Mouse (Mus musculus) neural tube, embryonic 14.5 days (tissue): ENCODE measurements at regions not wholly inside any gene's neighbourhood (a gene's known extent, or its start where the extent isn't known, plus 50 kb on each side); places are given as distances from the start of the nearest gene placed in this dataset.

Experiments
- ATAC-seq: fragments of 200-750 bp; cut with Nextera tagmentation; 2 replicates; pipeline ENCODE4 v1.8.0; 2017; ENCODE audit warnings: low read depth, mild to moderate bottlenecking, moderate TSS enrichment, moderate library complexity
- H3K27ac ChIP-seq: fragments of 300-500 bp; sonication (generic); 2 replicates; pipeline ENCODE4 v1.5.1; 2014; ENCODE audit warnings: low read depth, mild to moderate bottlenecking, control low read depth, low read length, moderate library complexity, mixed read lengths
- H3K27me3 ChIP-seq: fragments of 300-500 bp; sonication (generic); 2 replicates; pipeline ENCODE4 v1.6.1; 2014; ENCODE audit warnings: low read length; ENCODE audit not compliant: control insufficient read depth, insufficient read depth
- H3K36me3 ChIP-seq: fragments of 300-500 bp; sonication (generic); 2 replicates; pipeline ENCODE4 v1.6.1; 2014; ENCODE audit warnings: low read length, mixed read lengths; ENCODE audit not compliant: control insufficient read depth, insufficient read depth
- H3K4me1 ChIP-seq: fragments of 300-500 bp; sonication (generic); 2 replicates; pipeline ENCODE4 v1.6.1; 2014; ENCODE audit warnings: low read length; ENCODE audit not compliant: control insufficient read depth, insufficient read depth
- H3K4me2 ChIP-seq: fragments of 300-500 bp; sonication (generic); 2 replicates; pipeline ENCODE4 v1.6.1; 2014; ENCODE audit warnings: mild to moderate bottlenecking, low read depth, low read length, control low read depth
- H3K4me3 ChIP-seq: fragments of 300-500 bp; sonication (generic); 2 replicates; pipeline ENCODE4 v1.5.1; 2014; ENCODE audit warnings: low read depth, low read length, control low read depth, mixed read lengths
- H3K9ac ChIP-seq: fragments of 300-500 bp; sonication (generic); replicated peaks from 2 replicates; pipeline ENCODE4 v1.6.1; 2014; ENCODE audit warnings: low read depth, mild to moderate bottlenecking, control low read depth, low read length, mixed read lengths
- H3K9me3 ChIP-seq: fragments of 300-500 bp; sonication (generic); 2 replicates; pipeline ENCODE4 v1.6.1; 2016; ENCODE audit warnings: low read length; ENCODE audit not compliant: control insufficient read depth
- WGBS: fragments of 180-500 bp; shearing (Covaris S2); extraction: QIAGEN DNeasy Blood & Tissue Kit; methylation state at CpG from one replicate; pipeline ENCODE4 v1.1.7; 2014; 5-methylcytosine and 5-hydroxymethylcytosine counted together

DNA sequence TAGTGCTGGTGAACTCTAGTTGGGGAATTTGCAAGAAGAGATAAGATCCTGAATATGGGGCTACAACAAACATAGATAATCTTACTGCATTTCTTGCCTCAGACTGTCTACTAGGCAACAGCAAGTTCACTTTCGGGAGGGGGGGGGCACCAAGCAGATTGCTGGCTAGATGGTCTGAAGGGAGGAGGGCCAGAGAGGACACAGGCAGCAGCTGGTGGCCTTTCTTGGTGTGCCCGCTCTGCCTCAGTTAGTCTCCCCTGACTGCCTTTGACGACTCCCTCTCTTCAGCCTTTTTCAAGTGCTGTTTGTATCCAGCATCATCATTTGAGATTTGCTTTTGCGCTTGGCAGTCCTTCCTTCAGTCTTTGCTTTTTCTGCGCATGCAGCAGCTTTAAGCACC is 242.2 kb downstream of the 1500009L16Rik start:
- Histone ChIP-seq H3K4me3 (no peak overlapping the region), H3K27me3 (no peaks in the 10 kb centered on the region), H3K36me3 (no peaks in the 10 kb centered on the region), H3K9ac (no peak overlapping the region), H3K4me1 (peaks cover 9% of the 10 kb centered on the region), H3K4me2 (no peak overlapping the region), H3K27ac (peak overlapping the region; percentile 55; the same call in 1 of the 2 replicates), H3K9me3 (no peaks in the 10 kb centered on the region)
- 28% methylated on average over 5 of the region's 5 CpGs for WGBS
- peak; percentile 28; the same call in 1 of the 2 replicates for ATAC-seq

DNA sequence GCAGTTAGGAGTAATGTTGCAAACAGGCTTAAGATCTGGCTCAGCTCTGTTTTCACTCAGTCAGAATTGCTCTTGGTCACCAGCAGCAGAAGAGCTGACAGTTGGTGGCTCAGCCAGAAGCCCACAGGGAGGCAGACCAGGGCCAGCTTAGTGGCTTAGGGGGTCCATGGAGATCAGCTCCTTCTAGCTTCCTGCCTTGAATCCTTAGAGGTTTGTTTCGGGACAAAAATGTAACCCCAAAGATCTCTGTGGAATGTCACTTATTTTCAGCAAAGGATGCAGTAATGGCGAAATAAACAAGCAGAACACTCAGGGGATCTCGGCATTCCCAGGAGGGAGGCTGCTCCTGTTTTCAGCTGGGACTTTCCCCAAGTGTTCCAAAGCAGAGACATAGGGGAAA is 247.8 kb downstream of the 1500009L16Rik start:
- Histone ChIP-seq H3K9ac (no peak overlapping the region), H3K4me3 (no peak overlapping the region), H3K36me3 (no peaks in the 10 kb centered on the region), H3K27ac (no peak overlapping the region), H3K27me3 (no peaks in the 10 kb centered on the region), H3K4me1 (no peaks in the 10 kb centered on the region), H3K4me2 (no peak overlapping the region), H3K9me3 (no peaks in the 10 kb centered on the region)
- WGBS: 83% methylated on average over 3 of the region's 3 CpGs
- ATAC-seq: no peak

DNA sequence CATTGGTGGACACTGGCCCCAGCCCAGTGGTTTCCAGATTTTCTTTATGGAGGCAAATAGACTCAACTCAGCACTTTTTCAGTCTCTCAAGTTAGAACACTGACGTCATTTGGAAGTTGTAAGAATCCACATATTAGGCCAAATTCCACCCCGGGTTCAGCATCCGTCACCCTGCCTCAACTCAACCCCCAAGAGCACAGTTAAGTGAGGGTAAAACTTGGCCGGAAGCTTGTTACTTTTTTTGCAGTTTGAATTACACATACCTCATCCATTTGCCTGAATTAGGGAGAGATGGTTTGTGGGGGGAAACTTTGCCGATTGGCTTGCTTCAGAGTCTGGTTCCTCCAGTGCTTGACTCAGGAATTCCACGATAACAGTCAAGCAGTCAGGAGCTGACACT is 251.9 kb downstream of the 1500009L16Rik start:
- no peak overlapping the region for H3K4me2 ChIP-seq
- no peaks in the 10 kb centered on the region for H3K27me3 ChIP-seq
- H3K4me3 ChIP-seq: no peak overlapping the region
- ATAC-seq: no peak
- no peak overlapping the region for H3K9ac ChIP-seq
- H3K9me3 ChIP-seq: no peaks in the 10 kb centered on the region
- no peak overlapping the region for H3K27ac ChIP-seq
- no peaks in the 10 kb centered on the region for H3K4me1 ChIP-seq
- H3K36me3 ChIP-seq: no peaks in the 10 kb centered on the region
- 93% methylated on average over 6 of the region's 6 CpGs for WGBS

DNA sequence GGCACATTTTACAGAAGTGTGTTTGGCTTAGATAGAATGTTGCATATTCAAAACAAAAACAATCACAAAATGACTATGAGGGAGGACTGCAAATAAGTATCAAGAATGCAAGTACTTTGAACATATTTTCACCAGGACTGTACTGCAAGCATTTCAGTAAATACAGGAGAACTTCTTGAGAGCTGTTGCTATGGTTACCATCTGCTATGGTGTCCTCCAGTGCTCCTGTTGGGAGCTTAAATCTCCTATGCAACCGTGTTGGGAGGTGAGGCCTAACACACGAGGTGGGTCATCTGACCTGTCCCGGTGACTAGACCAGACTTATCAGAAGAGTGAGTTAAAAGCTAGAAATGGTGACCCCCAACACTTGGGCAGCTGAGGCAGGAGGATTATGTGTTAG is 253.9 kb downstream of the 1500009L16Rik start:
- Histone ChIP-seq H3K4me2 (no peak overlapping the region), H3K9me3 (no peaks in the 10 kb centered on the region), H3K4me3 (no peak overlapping the region), H3K36me3 (no peaks in the 10 kb centered on the region), H3K4me1 (no peaks in the 10 kb centered on the region), H3K9ac (no peak overlapping the region), H3K27ac (no peak overlapping the region), H3K27me3 (no peaks in the 10 kb centered on the region)
- ATAC-seq: no peak
- 42% methylated on average over 3 of the region's 3 CpGs for WGBS

DNA sequence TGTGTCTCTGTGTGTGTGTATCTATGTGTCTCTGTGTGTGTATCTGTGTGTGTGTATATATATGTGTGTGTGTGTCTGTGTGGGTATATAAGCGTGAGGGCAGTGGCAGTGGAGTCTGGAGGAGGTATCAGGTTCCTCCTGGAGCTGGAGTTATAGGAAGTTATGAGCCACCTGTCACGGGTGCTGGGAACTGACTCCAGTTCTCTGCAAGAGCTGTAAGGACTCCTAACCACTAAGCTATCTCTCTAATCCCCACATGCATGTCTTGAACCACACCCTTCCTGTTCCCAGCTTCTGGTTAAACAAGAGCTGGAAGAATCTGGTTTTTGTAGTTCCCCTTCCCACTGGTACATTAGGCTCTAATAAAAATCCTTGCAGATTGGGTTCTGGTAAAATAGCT is 257.3 kb downstream of the 1500009L16Rik start:
- WGBS: 97% methylated on average over 2 of the region's 2 CpGs
- Histone ChIP-seq H3K27me3 (no peaks in the 10 kb centered on the region), H3K27ac (no peak overlapping the region), H3K4me1 (no peaks in the 10 kb centered on the region), H3K4me3 (no peak overlapping the region), H3K36me3 (no peaks in the 10 kb centered on the region), H3K9me3 (no peaks in the 10 kb centered on the region), H3K9ac (no peak overlapping the region), H3K4me2 (no peak overlapping the region)
- no peak for ATAC-seq

DNA sequence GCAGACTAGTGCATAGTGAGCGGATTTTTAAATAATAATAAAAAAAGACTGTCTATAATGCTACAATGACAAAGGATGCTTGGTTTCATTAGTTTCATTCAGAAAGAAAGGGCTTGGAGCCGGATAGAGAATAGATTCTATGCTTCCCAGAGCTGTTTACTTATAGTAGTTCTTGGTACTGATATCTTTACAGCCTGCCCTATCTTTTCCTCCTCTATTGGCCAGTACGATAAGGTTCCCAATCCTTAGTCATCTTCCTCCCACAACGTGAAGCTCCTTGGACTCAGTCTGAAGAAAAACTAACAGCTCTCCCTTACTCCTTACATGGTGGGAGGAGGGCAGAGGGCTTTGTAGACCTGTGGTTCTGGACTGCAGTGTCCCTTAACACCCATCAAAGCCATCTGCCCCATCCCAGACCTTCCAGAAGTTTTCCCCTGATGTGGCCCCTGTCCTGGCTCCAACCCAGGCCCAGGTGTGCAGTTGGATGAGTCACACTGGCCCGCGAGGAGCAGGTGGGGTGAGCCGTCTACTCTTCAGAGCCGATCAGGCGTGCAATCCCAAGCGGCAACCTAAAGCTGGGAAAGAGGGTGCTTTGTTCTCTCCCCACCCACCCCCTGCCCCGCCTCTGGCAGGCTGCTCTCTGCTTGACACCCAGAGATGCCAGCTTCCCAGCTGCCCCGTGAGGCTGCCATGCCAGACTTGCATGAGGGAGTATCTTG is 262.2 kb downstream of the 1500009L16Rik start:
- no peaks in the 10 kb centered on the region for H3K27me3 ChIP-seq
- no peaks in the 10 kb centered on the region for H3K36me3 ChIP-seq
- no peak overlapping the region for H3K9ac ChIP-seq
- no peak overlapping the region for H3K4me2 ChIP-seq
- no peak; the same call in 1 of the 2 replicates for ATAC-seq
- H3K9me3 ChIP-seq: no peaks in the 10 kb centered on the region
- H3K4me1 ChIP-seq: no peaks in the 10 kb centered on the region
- WGBS: 64% methylated on average over 12 of the region's 12 CpGs
- H3K27ac ChIP-seq: no peak overlapping the region
- no peak overlapping the region for H3K4me3 ChIP-seq

DNA sequence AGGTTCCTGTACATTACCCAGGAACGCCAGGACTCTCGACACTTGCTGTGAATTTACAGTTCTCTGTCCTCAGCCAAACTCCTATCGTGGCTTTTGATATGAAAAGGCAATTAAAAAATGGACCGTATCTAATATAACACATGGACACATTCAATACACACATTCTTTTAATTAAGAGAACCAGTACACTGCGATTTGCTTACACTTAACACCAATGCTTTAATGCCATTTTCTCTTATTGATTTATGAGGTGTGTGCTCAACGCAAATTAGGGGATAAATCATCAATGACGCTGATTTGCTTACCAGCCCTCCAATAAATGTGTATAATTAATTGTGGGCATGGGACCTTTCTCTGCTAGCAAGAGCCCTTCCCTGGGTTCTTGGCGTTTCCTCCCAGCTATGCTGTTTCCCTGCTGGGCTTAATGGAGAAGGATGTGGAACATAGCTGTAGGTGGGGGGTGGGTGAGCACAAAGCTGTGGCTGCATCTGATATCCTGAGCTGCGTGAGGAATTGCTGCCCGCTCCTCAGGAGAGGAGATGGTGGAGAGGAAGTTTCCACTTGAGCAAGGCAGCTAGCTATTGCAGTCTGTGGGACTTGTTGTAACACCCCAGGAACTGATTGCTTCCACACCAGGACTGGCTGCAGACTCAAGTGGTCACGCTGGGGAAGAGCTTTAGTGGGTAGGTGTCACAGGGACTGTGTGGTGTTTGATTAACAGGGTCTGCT is 270.1 kb downstream of the 1500009L16Rik start:
- Histone ChIP-seq H3K36me3 (no peaks in the 10 kb centered on the region), H3K9ac (no peak overlapping the region), H3K4me3 (no peak overlapping the region), H3K27me3 (no peaks in the 10 kb centered on the region), H3K4me2 (no peak overlapping the region), H3K9me3 (no peaks in the 10 kb centered on the region), H3K4me1 (peaks cover 4% of the 10 kb centered on the region; the same call in 1 of the 2 replicates), H3K27ac (no peak overlapping the region)
- peak; percentile 38; the same call in 1 of the 2 replicates for ATAC-seq
- WGBS: 46% methylated on average over 11 of the region's 11 CpGs

DNA sequence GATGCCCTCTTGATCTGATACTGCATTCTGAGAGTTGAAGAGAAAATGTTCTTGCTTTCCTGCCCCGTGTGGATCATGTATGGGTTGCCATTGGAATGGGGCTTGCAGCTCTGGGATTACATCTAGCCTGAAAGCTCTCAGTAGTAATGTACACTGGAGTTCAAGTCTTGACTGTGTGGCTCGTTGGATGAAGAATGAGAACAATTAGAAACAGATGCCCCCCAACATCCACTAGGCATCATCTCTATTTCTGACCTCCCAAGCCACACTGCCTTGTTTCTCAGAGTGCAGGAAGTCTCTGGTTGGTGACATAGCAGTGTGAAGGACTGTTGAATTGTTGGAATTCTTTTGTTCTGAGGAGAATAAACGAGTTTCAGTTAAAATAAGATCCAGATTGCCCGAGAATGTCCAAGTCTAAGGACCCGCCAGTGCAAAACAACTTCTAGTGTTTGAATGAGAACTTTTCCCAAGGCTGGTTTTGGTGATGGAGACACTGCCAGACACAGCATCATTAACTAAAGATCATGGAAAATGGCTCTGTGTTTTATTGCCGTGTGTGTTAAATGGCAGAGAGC is 272.4 kb downstream of the 1500009L16Rik start:
- H3K27ac ChIP-seq: no peak overlapping the region
- no peaks in the 10 kb centered on the region for H3K36me3 ChIP-seq
- no peaks in the 10 kb centered on the region for H3K9me3 ChIP-seq
- no peak overlapping the region for H3K4me3 ChIP-seq
- H3K27me3 ChIP-seq: no peaks in the 10 kb centered on the region
- WGBS: 68% methylated on average over 6 of the region's 6 CpGs
- H3K4me1 ChIP-seq: peaks cover 4% of the 10 kb centered on the region; the same call in 1 of the 2 replicates
- H3K4me2 ChIP-seq: no peak overlapping the region
- H3K9ac ChIP-seq: no peak overlapping the region
- no peak for ATAC-seq

DNA sequence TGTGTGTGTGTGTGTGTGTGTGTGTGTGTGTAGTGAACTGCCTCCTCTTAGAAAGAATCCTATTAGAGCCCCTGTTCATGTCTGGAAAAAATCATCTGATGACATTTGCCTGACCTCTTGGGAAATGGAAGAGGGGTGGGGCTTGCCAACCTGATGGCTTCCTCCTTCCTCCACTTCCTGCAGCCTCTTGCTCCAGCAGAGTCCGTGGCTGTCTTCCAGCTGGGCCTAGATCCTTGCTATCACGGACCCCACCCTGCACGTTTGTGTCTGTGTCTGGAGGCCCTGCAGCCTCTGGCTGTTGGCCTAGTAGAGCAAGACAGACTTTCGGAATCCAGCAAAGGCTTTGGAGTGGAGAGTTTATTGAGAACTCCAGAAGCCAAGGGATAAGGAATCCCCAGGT is 273.2 kb downstream of the 1500009L16Rik start:
- H3K36me3 ChIP-seq: no peaks in the 10 kb centered on the region
- ATAC-seq: no peak
- WGBS: 88% methylated on average over 4 of the region's 4 CpGs
- no peak overlapping the region for H3K4me2 ChIP-seq
- no peaks in the 10 kb centered on the region for H3K9me3 ChIP-seq
- no peaks in the 10 kb centered on the region for H3K27me3 ChIP-seq
- H3K9ac ChIP-seq: no peak overlapping the region
- H3K4me1 ChIP-seq: peaks cover 4% of the 10 kb centered on the region; the same call in 1 of the 2 replicates
- no peak overlapping the region for H3K27ac ChIP-seq
- no peak overlapping the region for H3K4me3 ChIP-seq
